Mouse (Mus musculus) MEL (cell line): Measurements from ENCODE around the gene Fastk. TPM values are rescaled to one million over a fixed set of nuclear protein-coding genes. Genes with fewer than 3 reads are reported as not detected.

Experiments
- DNase-seq: peaks from one replicate; pipeline ENCODE4 v3.0.0; 2011; ENCODE audit warnings: low read depth, low spot score
- H3K27ac ChIP-seq: 2 replicates; pipeline ENCODE4 v1.5.1; 2012; ENCODE audit warnings: low read depth, mild to moderate bottlenecking, control low read depth, low read length, moderate library complexity; ENCODE audit not compliant: control insufficient read depth
- H3K27me3 ChIP-seq, 2 experiments: fragments of 150-350 bp in 1 of 2; sonication (generic) in 1 of 2; 2 replicates each; pipeline ENCODE4 v1.6.1; 2012; ENCODE audit warnings: low read length in 2 of 2, mild to moderate bottlenecking in 2 of 2, improper control_type of control experiment in 1 of 2, moderate library complexity in 1 of 2; ENCODE audit not compliant: insufficient read depth in 2 of 2, control insufficient read depth in 1 of 2
- H3K36me3 ChIP-seq, 2 experiments: 2 replicates each; pipeline ENCODE4 v1.6.1; 2012 to 2014; ENCODE audit warnings: low read length in 2 of 2, improper control_type of control experiment in 1 of 2, inconsistent platforms in 1 of 2, mild to moderate bottlenecking in 1 of 2; ENCODE audit not compliant: insufficient read depth in 2 of 2, control insufficient read depth in 1 of 2
- H3K4me1 ChIP-seq, 2 experiments: fragments of 150-350 bp in 1 of 2; sonication (generic) in 1 of 2; 2 replicates each; pipeline ENCODE4 v1.6.1; 2012; ENCODE audit warnings: low read length in 2 of 2, improper control_type of control experiment in 1 of 2, mild to moderate bottlenecking in 1 of 2; ENCODE audit not compliant: insufficient read depth in 2 of 2, control insufficient read depth in 1 of 2
- H3K4me3 ChIP-seq, 2 experiments: fragments of 150-350 bp in 1 of 2; sonication (generic) in 1 of 2; 2 replicates each; pipeline ENCODE4 v1.5.1; 2012; ENCODE audit warnings: low read depth in 2 of 2, low read length in 2 of 2, mild to moderate bottlenecking in 2 of 2, moderate library complexity in 2 of 2, control low read depth in 1 of 2, improper control_type of control experiment in 1 of 2; ENCODE audit not compliant: control insufficient read depth in 1 of 2, insufficient read depth in 1 of 2
- H3K79me2 ChIP-seq: 2 replicates; pipeline ENCODE4 v1.6.1; 2012; ENCODE audit warnings: mild to moderate bottlenecking, low read length, moderate library complexity; ENCODE audit not compliant: control insufficient read depth, poor library complexity, insufficient read depth
- H3K9ac ChIP-seq: 2 replicates; pipeline ENCODE4 v1.6.1; 2012; ENCODE audit warnings: low read depth, mild to moderate bottlenecking, control low read depth, low read length, moderate library complexity; ENCODE audit not compliant: control insufficient read depth, poor library complexity, severe bottlenecking
- H3K9me3 ChIP-seq: fragments of 150-350 bp; sonication (generic); replicated peaks from 2 replicates; pipeline ENCODE4 v1.6.1; 2012; ENCODE audit warnings: mild to moderate bottlenecking, low read length, improper control_type of control experiment, moderate library complexity; ENCODE audit not compliant: insufficient read depth
- CHD1 ChIP-seq: IDR thresholded peaks from 2 replicates; pipeline ENCODE4 v1.6.1; 2012; ENCODE audit warnings: low read depth, mild to moderate bottlenecking, inconsistent platforms, low read length, improper control_type of control experiment
- CHD2 ChIP-seq: IDR thresholded peaks from 2 replicates; pipeline ENCODE4 v1.6.1; 2011; ENCODE audit warnings: low read length, improper control_type of control experiment
- ELF1 ChIP-seq: IDR thresholded peaks from 2 replicates; pipeline ENCODE4 v1.6.1; 2014; ENCODE audit warnings: low read depth, mild to moderate bottlenecking, inconsistent platforms, low read length, improper control_type of control experiment, moderate library complexity
- EP300 ChIP-seq, 2 experiments: IDR thresholded peaks; 2 replicates each; pipeline ENCODE4 v1.6.1; 2011; ENCODE audit warnings: improper control_type of control experiment in 2 of 2, low read length in 2 of 2, low read depth in 1 of 2, mild to moderate bottlenecking in 1 of 2
- ETS1 ChIP-seq: IDR thresholded peaks from 2 replicates; pipeline ENCODE4 v1.6.1; 2012; ENCODE audit warnings: low read depth, mild to moderate bottlenecking, inconsistent platforms, low read length, improper control_type of control experiment, moderate library complexity
- HCFC1 ChIP-seq: IDR thresholded peaks from 2 replicates; pipeline ENCODE4 v1.6.1; 2012; ENCODE audit warnings: low read depth, mild to moderate bottlenecking, inconsistent platforms, low read length, improper control_type of control experiment, moderate library complexity
- KAT2A ChIP-seq: conservative IDR thresholded peaks from 2 replicates; pipeline ENCODE4 v1.6.1; 2012; ENCODE audit warnings: low read depth, low read length, improper control_type of control experiment, inconsistent platforms
- MAFK ChIP-seq: IDR thresholded peaks from 2 replicates; pipeline ENCODE4 v1.6.1; 2011; ENCODE audit warnings: low read depth, mild to moderate bottlenecking, low read length, improper control_type of control experiment, borderline replicate concordance
- MAX ChIP-seq: IDR thresholded peaks from 2 replicates; pipeline ENCODE4 v1.6.1; 2011; ENCODE audit warnings: low read length, improper control_type of control experiment
- MXI1 ChIP-seq: IDR thresholded peaks from 2 replicates; pipeline ENCODE4 v1.6.1; 2011; ENCODE audit warnings: mild to moderate bottlenecking, low read depth, low read length, improper control_type of control experiment
- MYC ChIP-seq: IDR thresholded peaks from 2 replicates; pipeline ENCODE4 v1.6.1; 2011; ENCODE audit warnings: low read depth, mild to moderate bottlenecking, low read length, improper control_type of control experiment, moderate library complexity
- NELFE ChIP-seq: IDR thresholded peaks from 2 replicates; pipeline ENCODE4 v1.6.1; 2011; ENCODE audit warnings: low read depth, low read length, improper control_type of control experiment
- NRF1 ChIP-seq: IDR thresholded peaks from 2 replicates; pipeline ENCODE4 v1.6.1; 2014; ENCODE audit warnings: low read depth, mild to moderate bottlenecking, inconsistent platforms, low read length, improper control_type of control experiment, moderate library complexity; ENCODE audit not compliant: poor library complexity, insufficient read depth, severe bottlenecking
- POLR2A ChIP-seq, 2 experiments: IDR thresholded peaks; 2 replicates each; pipeline ENCODE4 v1.6.1; 2011 to 2012; ENCODE audit warnings: low read length in 2 of 2, mild to moderate bottlenecking in 2 of 2, control low read depth in 1 of 2, improper control_type of control experiment in 1 of 2, low read depth in 1 of 2, moderate library complexity in 1 of 2; ENCODE audit not compliant: control insufficient read depth in 1 of 2, insufficient read depth in 1 of 2, poor library complexity in 1 of 2
- RCOR1 ChIP-seq: IDR thresholded peaks from 2 replicates; pipeline ENCODE4 v1.6.1; 2012; ENCODE audit warnings: low read depth, mild to moderate bottlenecking, inconsistent platforms, low read length, improper control_type of control experiment
- SIN3A ChIP-seq: IDR thresholded peaks from 2 replicates; pipeline ENCODE4 v1.6.1; 2012; ENCODE audit warnings: low read length, improper control_type of control experiment, inconsistent platforms
- TAL1 ChIP-seq: IDR thresholded peaks from 2 replicates; pipeline ENCODE4 v1.6.1; 2012; ENCODE audit warnings: mild to moderate bottlenecking, inconsistent platforms, low read length, moderate library complexity, mixed read lengths
- TBP ChIP-seq: IDR thresholded peaks from 2 replicates; pipeline ENCODE4 v1.8.0; 2011; ENCODE audit warnings: low read depth, low read length, improper control_type of control experiment
- TCF12 ChIP-seq: IDR thresholded peaks from 2 replicates; pipeline ENCODE4 v1.6.1; 2014; ENCODE audit warnings: low read depth, mild to moderate bottlenecking, inconsistent platforms, low read length, improper control_type of control experiment, moderate library complexity
- USF1 ChIP-seq: IDR thresholded peaks from 2 replicates; pipeline ENCODE4 v1.6.1; 2014; ENCODE audit warnings: low read depth, mild to moderate bottlenecking, inconsistent platforms, low read length, improper control_type of control experiment, moderate library complexity
- ZC3H11A ChIP-seq: IDR thresholded peaks from 2 replicates; pipeline ENCODE4 v1.6.1; 2012; ENCODE audit warnings: low read depth, mild to moderate bottlenecking, inconsistent platforms, low read length, improper control_type of control experiment
- ZKSCAN1 ChIP-seq: IDR thresholded peaks from 2 replicates; pipeline ENCODE4 v1.6.1; 2012; ENCODE audit warnings: low read depth, mild to moderate bottlenecking, inconsistent platforms, low read length, improper control_type of control experiment, moderate library complexity
- ZMIZ1 ChIP-seq: IDR thresholded peaks from 2 replicates; pipeline ENCODE4 v1.6.1; 2012; ENCODE audit warnings: low read depth, mild to moderate bottlenecking, inconsistent platforms, low read length, improper control_type of control experiment, moderate library complexity
- ZNF384 ChIP-seq: IDR thresholded peaks from 2 replicates; pipeline ENCODE4 v1.6.1; 2012; ENCODE audit warnings: low read depth, mild to moderate bottlenecking, inconsistent platforms, low read length, improper control_type of control experiment
- polyA plus RNA-seq, 2 experiments: library from polyadenylated mRNA; stranded (reverse) in 1 of 2; unstranded in 1 of 2; fragments of >175 nt in 1 of 2; fragments of >200 nt in 1 of 2; gene quantifications; 2 replicates each; pipeline versions ENCODE4 v1.2.1 to v1.2.4; 2012; ENCODE audit warnings: low replicate concordance in 2 of 2, low read depth in 1 of 2; ENCODE audit not compliant: insufficient read length in 2 of 2, insufficient read depth in 1 of 2, missing spikeins in 1 of 2
- total RNA-seq: library from RNA; depleted of rRNA; stranded (reverse); fragments of 300-350 nt; gene quantifications from 2 replicates; pipeline ENCODE4 v1.2.3, GENCODE M21; 2012; rRNA removed

The Fastk gene
- total and polyA plus RNA-seq, 3 experiments = 111 to 273 (median 228) TPM

DNA sequence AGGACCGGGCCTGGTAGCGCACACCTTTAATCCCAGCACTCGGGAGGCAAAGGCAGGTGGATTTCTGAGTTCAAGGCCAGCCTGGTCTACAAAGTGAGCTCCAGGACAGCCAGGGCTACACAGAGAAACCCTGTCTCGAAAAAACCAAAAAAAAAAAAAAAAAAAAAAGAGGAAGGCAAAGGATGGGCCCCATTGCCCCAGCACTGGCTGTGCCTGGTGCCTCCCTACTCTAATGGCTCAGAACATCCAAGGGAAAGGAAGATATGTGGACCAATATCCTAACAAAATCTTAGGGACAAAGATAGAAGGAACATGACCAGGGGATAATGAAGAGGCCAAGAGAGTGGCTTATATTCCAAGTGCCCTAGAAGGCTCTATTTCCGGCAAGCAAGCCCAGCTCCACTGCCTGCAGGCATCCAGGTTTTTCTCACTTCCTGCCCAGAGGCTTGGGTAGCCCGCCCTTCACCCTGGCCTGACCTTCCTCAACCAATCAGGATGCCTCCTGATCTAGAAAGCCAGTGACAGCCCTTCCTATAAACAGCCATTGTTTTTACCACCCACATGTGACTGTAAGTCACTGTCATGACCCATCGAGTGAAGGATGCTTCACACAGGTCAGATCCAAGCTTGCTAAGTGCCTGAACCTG, 56.0 kb downstream of the Fastk start:
- Histone ChIP-seq H3K27me3 (no peaks in the 10 kb centered on the region), H3K27ac (peak overlapping the region; percentile 89), H3K9ac (peak overlapping the region; percentile 77), H3K4me3 (peak overlapping the region; percentile 69 to 76), H3K9me3 (no peaks in the 10 kb centered on the region)
- TF ChIP-seq EP300 (IDR thresholded peaks at IDR 0.05; ENCODE audit: low read depth in 1 of 2, low read length in 2 of 2) (peak in 1 of 2 experiments; percentile 55; a peak in 2 of 4 replicates), NRF1 (0 out of 2 replicates have a peak, but pooled peaks have one; percentile 4), CHD1 (no peak; the same call in 1 of the 2 replicates), NELFE (peak; percentile 88), ZMIZ1 (peak; percentile 97), MYC (peak; percentile 88), MXI1 (peak; percentile 99), RCOR1 (no peak; the same call in 1 of the 2 replicates), TCF12 (peak; percentile 83), MAX (peak; percentile 96), TBP (peak; percentile 96), ZKSCAN1 (no peak), KAT2A (no peak; the same call in 1 of the 2 replicates), ZC3H11A (no peak), ELF1 (peak; percentile 92), HCFC1 (peak; percentile 78), MAFK (no peak), ZNF384 (peak; percentile 86), TAL1 (no peak), ETS1 (peak; percentile 55; the same call in 1 of the 2 replicates), USF1 (peak; percentile 89), SIN3A (peak; percentile 99), CHD2 (no peak), POLR2A (IDR thresholded peaks at IDR 0.05; ENCODE audit: control insufficient read depth in 1 of 2, insufficient read depth in 1 of 2, low read depth in 1 of 2, low read length in 2 of 2, poor library complexity in 1 of 2) (peak; percentile 42 to 87; a peak in 3 of 4 replicates)
- TF ChIP-seq, all 39 proteins: peak for 16
- H3K79me2 ChIP-seq = peaks cover 29% of the 10 kb centered on the region
- peaks cover 6 to 41% of the 10 kb centered on the region in 2 experiments for H3K4me1 ChIP-seq
- H3K36me3 ChIP-seq = peaks cover 0 to 27% of the 10 kb centered on the region in 2 experiments; a peak in 2 of 4 replicates
- peak; percentile 99 for DNase-seq

Other genes with a start within 250 kb of the Fastk start
- 1.8 and 2.0 TPM in 2 replicates for gene Kcnh2, start 93.7 kb downstream of the Fastk start, total RNA-seq
- gene Kcnh2, start 93.7 kb downstream of the Fastk start, polyA plus RNA-seq = 1 to 10 TPM in 1 of 2 experiments, not detected in 1; 6.8 TPM
- 2.0 and 3.9 TPM in 2 replicates for gene Nos3, start 80.5 kb downstream of the Fastk start, total RNA-seq
- 1 to 10 TPM in 1 of 2 experiments, not detected in 1; 6.2 TPM for gene Nos3, start 80.5 kb downstream of the Fastk start, polyA plus RNA-seq
- 30.2 and 41.2 TPM in 2 replicates for gene Atg9b, start 53.1 kb downstream of the Fastk start, total RNA-seq
- 10 to 100 TPM in 1 of 2 experiments, not detected in 1; 41.5 TPM for gene Atg9b, start 53.1 kb downstream of the Fastk start, polyA plus RNA-seq
- gene Abcb8, start 51.6 kb downstream of the Fastk start, total RNA-seq = 72.4 and 76.9 TPM in 2 replicates
- gene Abcb8, start 51.6 kb downstream of the Fastk start, polyA plus RNA-seq = 100 to 1,000 TPM in 1 of 2 experiments, not detected in 1; 124 TPM
- gene Asic3, start 31.9 kb downstream of the Fastk start, total RNA-seq = 0.04 TPM in 1 of 2 replicates, not detected in the other
- under 1 TPM in 1 of 2 experiments, not detected in 1; 0.35 TPM for gene Asic3, start 31.9 kb downstream of the Fastk start, polyA plus RNA-seq
- gene Cdk5, start 21.8 kb downstream of the Fastk start, total RNA-seq = 18.2 and 24.8 TPM in 2 replicates
- gene Cdk5, start 21.8 kb downstream of the Fastk start, polyA plus RNA-seq = 10 to 100 TPM in 1 of 2 experiments, not detected in 1; 82.6 TPM
- gene Slc4a2, start 21.4 kb downstream of the Fastk start, total RNA-seq = 20.1 and 20.9 TPM in 2 replicates
- 10 to 100 TPM in 1 of 2 experiments, not detected in 1; 56.3 TPM for gene Slc4a2, start 21.4 kb downstream of the Fastk start, polyA plus RNA-seq
- gene Tmub1, start 2.6 kb upstream of the Fastk start, total RNA-seq = 16.4 and 17.8 TPM in 2 replicates
- 10 to 100 TPM in 1 of 2 experiments, not detected in 1; 36.0 TPM for gene Tmub1, start 2.6 kb upstream of the Fastk start, polyA plus RNA-seq
- 104 and 116 TPM in 2 replicates for gene Agap3, start 6.9 kb upstream of the Fastk start, total RNA-seq
- gene Agap3, start 6.9 kb upstream of the Fastk start, polyA plus RNA-seq = 100 to 1,000 TPM; 138 to 203 TPM
- 0.08 and 0.36 TPM in 2 replicates for gene Gbx1, start 81.9 kb upstream of the Fastk start, total RNA-seq
- under 1 TPM in 1 of 2 experiments, not detected in 1; 0.49 TPM for gene Gbx1, start 81.9 kb upstream of the Fastk start, polyA plus RNA-seq
- 0.12 and 0.13 TPM in 2 replicates for gene Asb10, start 95.7 kb upstream of the Fastk start, total RNA-seq
- gene Asb10, start 95.7 kb upstream of the Fastk start, polyA plus RNA-seq = under 1 TPM in 1 of 2 experiments, not detected in 1; 0.32 TPM
- not detected in 2 replicates for gene 4931409K22Rik, start 111.5 kb upstream of the Fastk start, total RNA-seq
- not detected for gene 4931409K22Rik, start 111.5 kb upstream of the Fastk start, polyA plus RNA-seq
- gene Abcf2, start 132.2 kb upstream of the Fastk start, total RNA-seq = 228 and 257 TPM in 2 replicates
- 100 to 1,000 TPM in 1 of 2 experiments, not detected in 1; 244 TPM for gene Abcf2, start 132.2 kb upstream of the Fastk start, polyA plus RNA-seq
- gene Chpf2, start 141.5 kb upstream of the Fastk start, total RNA-seq = 37.1 and 37.9 TPM in 2 replicates
- gene Chpf2, start 141.5 kb upstream of the Fastk start, polyA plus RNA-seq = 10 to 100 TPM in 1 of 2 experiments, not detected in 1; 39.7 TPM
- gene Smarcd3, start 179.1 kb upstream of the Fastk start, total RNA-seq = 2.1 and 2.7 TPM in 2 replicates
- gene Smarcd3, start 179.1 kb upstream of the Fastk start, polyA plus RNA-seq = 10 to 100 TPM in 1 of 2 experiments, not detected in 1; 16.5 TPM
- 38.3 and 45.0 TPM in 2 replicates for gene Nub1, start 240.2 kb upstream of the Fastk start, total RNA-seq
- gene Nub1, start 240.2 kb upstream of the Fastk start, polyA plus RNA-seq = 10 to 100 TPM in 1 of 2 experiments, not detected in 1; 59.6 TPM